In genomic region chr5:36935486-36936473, GRCm38 (mm10) we compare ENCODE assay signal across 11 mouse cellular contexts. TPM values are rescaled to one million over a fixed set of nuclear protein-coding genes. Genes with fewer than 3 reads are reported as not detected.
DNase-seq lines count a peak whose midpoint lies in the region; ATAC-seq and TF ChIP-seq lines count a peak whose summit lies in the region.
"Had no signal": no experiment of that assay in that cellular context is flagged by ENCODE, and none has a peak within 500 bp of the region (broad histone marks: within the 10 kb centered on the region; RNA-seq: fewer than 3 reads in every experiment).

No protein-coding gene starts in this region.

- no peaks in the 10 kb centered on the region for H3K9me3 ChIP-seq in midbrain, postnatal 0 days (ENCODE audit: low read length)
- H3K9me3 ChIP-seq: liver, embryonic 15.5 days; stomach, embryonic 15.5 days had no signal

- H3K27ac ChIP-seq in midbrain, postnatal 0 days (ENCODE audit: low read depth, low read length): peak overlapping the region; percentile 72
- H3K27ac ChIP-seq: liver, embryonic 15.5 days; stomach, embryonic 15.5 days had no signal

- peaks cover 11% of the 10 kb centered on the region for H3K4me1 ChIP-seq in midbrain, postnatal 0 days (ENCODE audit: insufficient read depth, low read length)
- H3K4me1 ChIP-seq: liver, embryonic 15.5 days; stomach, embryonic 15.5 days had no signal

- peaks cover 14% of the 10 kb centered on the region for H3K36me3 ChIP-seq in midbrain, postnatal 0 days (ENCODE audit: insufficient read depth, low read length)
- H3K36me3 ChIP-seq: G1E; liver, embryonic 15.5 days; stomach, embryonic 15.5 days had no signal

- no peaks in the 10 kb centered on the region for H3K27me3 ChIP-seq in midbrain, postnatal 0 days (ENCODE audit: insufficient read depth, low read length)
- H3K27me3 ChIP-seq: liver, embryonic 15.5 days; stomach, embryonic 15.5 days had no signal

- no peak overlapping the region for H3K4me3 ChIP-seq in midbrain, postnatal 0 days (ENCODE audit: low read depth, low read length)
- H3K4me3 ChIP-seq: liver, embryonic 15.5 days; stomach, embryonic 15.5 days had no signal

- intact Hi-C loops in heart, postnatal 25 days (cut with DNase I): no loop called here
- intact Hi-C loops in heart, postnatal 10 days (cut with DNase I): loop anchor here (5.0 kb wide), 1 partner anchor 98 kb away; no protein-coding TSS in a partner anchor

- peak; percentile 81 for ATAC-seq in midbrain, postnatal 0 days (ENCODE audit: low FRiP score)
- ATAC-seq in activated CD4-positive, CD25-positive, alpha-beta regulatory T cell, adult 4 months: no peak

- no peak overlapping the region for H3K9ac ChIP-seq in midbrain, postnatal 0 days (replicated peaks; ENCODE audit: low read length, poor library complexity, severe bottlenecking)
- H3K9ac ChIP-seq: liver, embryonic 15.5 days; stomach, embryonic 15.5 days had no signal

- TF ChIP-seq CTCF in midbrain, postnatal 0 days (IDR thresholded peaks at IDR 0.05): no peak

- no peak overlapping the region for H3K4me2 ChIP-seq in midbrain, postnatal 0 days (ENCODE audit: low read depth, low read length, poor library complexity, severe bottlenecking)
- H3K4me2 ChIP-seq: liver, embryonic 15.5 days; stomach, embryonic 15.5 days had no signal

- peak; percentile 44 to 51 for DNase-seq in heart, adult 18-20 months
- DNase-seq in heart, postnatal 25 days (ENCODE audit: low spot score): no peak
- DNase-seq in cerebellum, postnatal 10 days: peak; percentile 69 to 74
- DNase-seq in heart, postnatal 10 days: peak; percentile 39 to 48
- DNase-seq in midbrain, postnatal 0 days (ENCODE audit: low spot score): peak; percentile 92
- no peak for DNase-seq in thymus, postnatal 10 days (ENCODE audit: low spot score in 2 of 2)
- no peak for DNase-seq in spleen, adult 12 weeks (ENCODE audit: low spot score)

- WGBS in midbrain, postnatal 0 days: 42% methylated on average over 17 of the region's 17 CpGs

RNA-seq across cellular contexts. Expression of gene Wfs1, which starts 53.2 kb away (rescaled TPM):
- total RNA-seq in heart, adult 18-20 months (2021): 10 to 100 TPM; 84.6 to 86.4 TPM
- total RNA-seq in heart, postnatal 25 days (2021): 100 to 1,000 TPM in 1 of 2 experiments, 10 to 100 TPM in 1; 79.0 to 107 TPM
- 10 to 100 TPM; 30.4 to 37.7 TPM for total RNA-seq in heart, postnatal 10 days (2021)
- 11.3 and 14.0 TPM in 2 replicates for total RNA-seq in midbrain, postnatal 0 days (2014; rRNA removed)
- polyA plus RNA-seq in midbrain, postnatal 0 days (2015; fragmentation: Nextera tagmentation; extraction: Ambion mirVana): 11.9 and 12.8 TPM in 2 replicates
- polyA plus RNA-seq in activated CD4-positive, CD25-positive, alpha-beta regulatory T cell, adult 4 months (2017; shearing (Covaris generic)): under 1 TPM; 0.46 to 0.79 TPM

Comparison
In these comparisons a context has a peak if more than half of its experiments do, and no peak if none do; other contexts are left out.
1. DNase-seq: peak in heart, adult 18-20 months (2 of 2), cerebellum, postnatal 10 days (2 of 2), heart, postnatal 10 days (2 of 2) and midbrain, postnatal 0 days (single experiment); none in heart, postnatal 25 days (single experiment), thymus, postnatal 10 days (0 of 2) and spleen, adult 12 weeks (single experiment).